Mouse (Mus musculus): ENCODE results near the gene Pbx1. TPM values are rescaled to one million over a fixed set of nuclear protein-coding genes. Genes with fewer than 3 reads are reported as not detected.

Gene Pbx1
- polyA plus RNA-seq, 1 experiment: 12.2 TPM

- H3K4me1 ChIP-seq (ENCODE audit: control insufficient read depth, insufficient read depth, low read length): no peaks in the 10 kb centered on the region
- TF ChIP-seq POLR2A (IDR thresholded peaks at IDR 0.05; ENCODE audit: borderline replicate concordance, control insufficient read depth, low read depth, low read length): no peak
- no peak for TF ChIP-seq CTCF (IDR thresholded peaks at IDR 0.05; ENCODE audit: control insufficient read depth, insufficient read depth, low read length)
- 74% methylated on average over 7 of the region's 7 CpGs for WGBS
These were observed 107.6 kb downstream of the Pbx1 start for GRCm38 (mm10) chr1:168324306-168325085.

GRCm38 (mm10) chr1:168323436-168324108, 108.5 kb downstream of the Pbx1 start:
- 70% methylated on average over 12 of the region's 12 CpGs for WGBS
- TF ChIP-seq CTCF (IDR thresholded peaks at IDR 0.05; ENCODE audit: control insufficient read depth, insufficient read depth, low read length) (no peak), POLR2A (IDR thresholded peaks at IDR 0.05; ENCODE audit: borderline replicate concordance, control insufficient read depth, low read depth, low read length) (no peak)
- H3K4me1 ChIP-seq (ENCODE audit: control insufficient read depth, insufficient read depth, low read length): no peaks in the 10 kb centered on the region
- no peak overlapping the region for H3K27ac ChIP-seq (ENCODE audit: control insufficient read depth, insufficient read depth, low read depth, low read length, poor library complexity)
- no peak overlapping the region for H3K4me3 ChIP-seq (replicated peaks; ENCODE audit: control insufficient read depth, low read depth, low read length)

More at GRCm38 (mm10) chr1:168324306-168325085, 107.6 kb downstream of the Pbx1 start:
- Histone ChIP-seq H3K4me3 (replicated peaks; ENCODE audit: control insufficient read depth, low read depth, low read length) (no peak overlapping the region), H3K27ac (ENCODE audit: control insufficient read depth, insufficient read depth, low read depth, low read length, poor library complexity) (no peak overlapping the region)

GRCm38 (mm10) chr1:168322892-168323291, 109.2 kb downstream of the Pbx1 start:
- H3K4me1 ChIP-seq (ENCODE audit: control insufficient read depth, insufficient read depth, low read length): no peaks in the 10 kb centered on the region

GRCm38 (mm10) chr1:168319695-168320094, 112.4 kb downstream of the Pbx1 start:
- 69% methylated on average over 5 of the region's 5 CpGs for WGBS
- Histone ChIP-seq H3K4me1 (ENCODE audit: control insufficient read depth, insufficient read depth, low read length) (peaks cover 2% of the 10 kb centered on the region), H3K27ac (ENCODE audit: control insufficient read depth, insufficient read depth, low read depth, low read length, poor library complexity) (no peak overlapping the region), H3K4me3 (replicated peaks; ENCODE audit: control insufficient read depth, low read depth, low read length) (no peak overlapping the region)
- no peak for TF ChIP-seq CTCF (IDR thresholded peaks at IDR 0.05; ENCODE audit: control insufficient read depth, insufficient read depth, low read length)
- no peak for TF ChIP-seq POLR2A (IDR thresholded peaks at IDR 0.05; ENCODE audit: borderline replicate concordance, control insufficient read depth, low read depth, low read length)

More at GRCm38 (mm10) chr1:168322892-168323291, 109.2 kb downstream of the Pbx1 start:
- no peak overlapping the region for H3K27ac ChIP-seq (ENCODE audit: control insufficient read depth, insufficient read depth, low read depth, low read length, poor library complexity)
- WGBS: 91% methylated on average over 1 of the region's 1 CpGs
- no peak overlapping the region for H3K4me3 ChIP-seq (replicated peaks; ENCODE audit: control insufficient read depth, low read depth, low read length)
- TF ChIP-seq POLR2A (IDR thresholded peaks at IDR 0.05; ENCODE audit: borderline replicate concordance, control insufficient read depth, low read depth, low read length) (no peak), CTCF (IDR thresholded peaks at IDR 0.05; ENCODE audit: control insufficient read depth, insufficient read depth, low read length) (peak; percentile 48; the same call in 1 of the 2 replicates)

GRCm38 (mm10) chr1:168318899-168319469, 113.1 kb downstream of the Pbx1 start:
- TF ChIP-seq CTCF (IDR thresholded peaks at IDR 0.05; ENCODE audit: control insufficient read depth, insufficient read depth, low read length) (no peak), POLR2A (IDR thresholded peaks at IDR 0.05; ENCODE audit: borderline replicate concordance, control insufficient read depth, low read depth, low read length) (no peak)
- WGBS: 80% methylated on average over 13 of the region's 13 CpGs
- H3K27ac ChIP-seq (ENCODE audit: control insufficient read depth, insufficient read depth, low read depth, low read length, poor library complexity): no peak overlapping the region
- H3K4me1 ChIP-seq (ENCODE audit: control insufficient read depth, insufficient read depth, low read length): peaks cover 2% of the 10 kb centered on the region
- H3K4me3 ChIP-seq (replicated peaks; ENCODE audit: control insufficient read depth, low read depth, low read length): no peak overlapping the region

GRCm38 (mm10) chr1:168313772-168314171, 118.3 kb downstream of the Pbx1 start:
- Histone ChIP-seq H3K4me1 (ENCODE audit: control insufficient read depth, insufficient read depth, low read length) (peaks cover 3% of the 10 kb centered on the region), H3K4me3 (replicated peaks; ENCODE audit: control insufficient read depth, low read depth, low read length) (no peak overlapping the region), H3K27ac (ENCODE audit: control insufficient read depth, insufficient read depth, low read depth, low read length, poor library complexity) (no peak overlapping the region)
- TF ChIP-seq CTCF (IDR thresholded peaks at IDR 0.05; ENCODE audit: control insufficient read depth, insufficient read depth, low read length) (no peak), POLR2A (IDR thresholded peaks at IDR 0.05; ENCODE audit: borderline replicate concordance, control insufficient read depth, low read depth, low read length) (no peak)

GRCm38 (mm10) chr1:168312710-168313447, 119.2 kb downstream of the Pbx1 start:
- Histone ChIP-seq H3K27ac (ENCODE audit: control insufficient read depth, insufficient read depth, low read depth, low read length, poor library complexity) (no peak overlapping the region), H3K4me1 (ENCODE audit: control insufficient read depth, insufficient read depth, low read length) (peaks cover 3% of the 10 kb centered on the region), H3K4me3 (replicated peaks; ENCODE audit: control insufficient read depth, low read depth, low read length) (no peak overlapping the region)
- WGBS: 74% methylated on average over 7 of the region's 7 CpGs
- no peak for TF ChIP-seq CTCF (IDR thresholded peaks at IDR 0.05; ENCODE audit: control insufficient read depth, insufficient read depth, low read length)
- TF ChIP-seq POLR2A (IDR thresholded peaks at IDR 0.05; ENCODE audit: borderline replicate concordance, control insufficient read depth, low read depth, low read length): no peak
